In genomic region chr2:180499741-180500140, GRCm38 (mm10) we compare ENCODE assay signal across 9 mouse cellular contexts. TPM values are rescaled to one million over a fixed set of nuclear protein-coding genes. Genes with fewer than 3 reads are reported as not detected.
DNase-seq lines count a peak whose midpoint lies in the region; ATAC-seq lines count a peak whose summit lies in the region.
"Had no signal": no experiment of that assay in that cellular context is flagged by ENCODE, and none has a peak within 500 bp of the region (broad histone marks: within the 10 kb centered on the region; RNA-seq: fewer than 3 reads in every experiment).

Ntsr1 (plus strand) TSS chr2:180499976.

- H3K4me1 ChIP-seq in embryonic facial prominence, embryonic 15.5 days: peaks cover 26% of the 10 kb centered on the region
- H3K4me1 ChIP-seq in intestine, embryonic 14.5 days (replicated peaks; ENCODE audit: control insufficient read depth, insufficient read depth, low read length): peaks cover 38% of the 10 kb centered on the region
- H3K4me1 ChIP-seq in midbrain, embryonic 12.5 days: peaks cover 30% of the 10 kb centered on the region

- peak; percentile 14 for DNase-seq in kidney, postnatal 10 days
- DNase-seq in kidney, postnatal 14 days: no peak
- peak; percentile 69 for DNase-seq in intestine, embryonic 14.5 days (ENCODE audit: low spot score)
- no peak for DNase-seq in spleen, adult 12 weeks (ENCODE audit: low spot score)
- DNase-seq in B cell, adult 2 months: no peak

- 0% methylated on average over 30 of the region's 30 CpGs for WGBS in embryonic facial prominence, embryonic 15.5 days
- WGBS in intestine, embryonic 14.5 days: under 1% methylated on average over 30 of the region's 30 CpGs
- 0% methylated on average over 30 of the region's 30 CpGs for WGBS in midbrain, embryonic 12.5 days

- no peak for ATAC-seq in embryonic facial prominence, embryonic 15.5 days (ENCODE audit: insufficient number of reproducible peaks, low FRiP score, low TSS enrichment, low read depth)
- ATAC-seq in intestine, embryonic 14.5 days (replicated peaks; ENCODE audit: low FRiP score, low TSS enrichment, low read depth): no peak; the same call in 1 of the 2 replicates
- ATAC-seq in midbrain, embryonic 12.5 days (ENCODE audit: low FRiP score, low read depth): no peak
- ATAC-seq in monocyte, adult 5-6 weeks (replicated peaks; ENCODE audit: insufficient number of reproducible peaks, low FRiP score, low TSS enrichment, poor library complexity, severe bottlenecking): no peak

- no peaks in the 10 kb centered on the region for H3K9me3 ChIP-seq in embryonic facial prominence, embryonic 15.5 days (replicated peaks)
- no peaks in the 10 kb centered on the region for H3K9me3 ChIP-seq in intestine, embryonic 14.5 days (ENCODE audit: control insufficient read depth, low read length)
- no peaks in the 10 kb centered on the region for H3K9me3 ChIP-seq in midbrain, embryonic 12.5 days

- H3K9ac ChIP-seq in embryonic facial prominence, embryonic 15.5 days: no peak within 1 kb of the TSS
- H3K9ac ChIP-seq in intestine, embryonic 14.5 days (ENCODE audit: low read length): peak within 1 kb of the TSS; percentile 55
- H3K9ac ChIP-seq in midbrain, embryonic 12.5 days (replicated peaks): peak within 1 kb of the TSS; percentile 43
- H3K9ac ChIP-seq: liver, embryonic 14.5 days had no signal

- no peaks in the 10 kb centered on the region for H3K36me3 ChIP-seq in embryonic facial prominence, embryonic 15.5 days
- no peaks in the 10 kb centered on the region for H3K36me3 ChIP-seq in intestine, embryonic 14.5 days (ENCODE audit: control insufficient read depth, insufficient read depth, low read length)
- no peaks in the 10 kb centered on the region for H3K36me3 ChIP-seq in midbrain, embryonic 12.5 days

- peak within 1 kb of the TSS; percentile 32 for H3K4me3 ChIP-seq in embryonic facial prominence, embryonic 15.5 days (replicated peaks)
- H3K4me3 ChIP-seq in intestine, embryonic 14.5 days (ENCODE audit: low read depth, low read length): peak within 1 kb of the TSS; percentile 39
- H3K4me3 ChIP-seq in midbrain, embryonic 12.5 days: peak within 1 kb of the TSS; percentile 35

- peaks cover 48% of the 10 kb centered on the region for H3K27me3 ChIP-seq in embryonic facial prominence, embryonic 15.5 days
- peaks cover 22% of the 10 kb centered on the region for H3K27me3 ChIP-seq in intestine, embryonic 14.5 days (replicated peaks; ENCODE audit: control insufficient read depth, insufficient read depth, low read length)
- H3K27me3 ChIP-seq in midbrain, embryonic 12.5 days: peaks cover 96% of the 10 kb centered on the region

- H3K27ac ChIP-seq in embryonic facial prominence, embryonic 15.5 days (replicated peaks): no peak within 1 kb of the TSS
- H3K27ac ChIP-seq in intestine, embryonic 14.5 days (ENCODE audit: low read depth): peak within 1 kb of the TSS; percentile 85
- H3K27ac ChIP-seq in midbrain, embryonic 12.5 days (replicated peaks): no peak within 1 kb of the TSS
- H3K27ac ChIP-seq: liver, embryonic 14.5 days had no signal

- H3K4me2 ChIP-seq in embryonic facial prominence, embryonic 15.5 days (replicated peaks): peak within 1 kb of the TSS; percentile 56
- H3K4me2 ChIP-seq in intestine, embryonic 14.5 days (ENCODE audit: low read length): peak within 1 kb of the TSS; percentile 73
- peak within 1 kb of the TSS; percentile 54 for H3K4me2 ChIP-seq in midbrain, embryonic 12.5 days (replicated peaks)

RNA-seq across cellular contexts. Expression of gene Ntsr1, which starts in this region (rescaled TPM):
- polyA plus RNA-seq in embryonic facial prominence, embryonic 15.5 days (2015; fragmentation: Nextera tagmentation; extraction: Ambion mirVana): 0.32 and 0.45 TPM in 2 replicates
- 6.2 and 6.3 TPM in 2 replicates for polyA plus RNA-seq in intestine, embryonic 14.5 days (2014; fragmentation: Nextera tagmentation; extraction: Ambion mirVana)
- 0.15 and 0.29 TPM in 2 replicates for polyA plus RNA-seq in midbrain, embryonic 12.5 days (2016; fragmentation: Nextera tagmentation; extraction: Ambion mirVana)
- total RNA-seq in monocyte, adult 5-6 weeks (2017): not detected in 3 replicates

Comparison
In these comparisons a context has a peak if more than half of its experiments do, and no peak if none do; other contexts are left out.
1. DNase-seq: peak in kidney, postnatal 10 days (single experiment) and intestine, embryonic 14.5 days (single experiment); none in kidney, postnatal 14 days (single experiment), spleen, adult 12 weeks (single experiment) and B cell, adult 2 months (0 of 2).
2. Peak in every context shown above with its lines, with median percentiles within 50 percentile points of each other: H3K4me2 ChIP-seq and H3K4me3 ChIP-seq.